Mouse (Mus musculus) adrenal gland (tissue): ENCODE data around the gene Adam15.

ENCODE experiments used
- intact Hi-C: fragments of 180-260 bp; cut with DNase I; formaldehyde crosslinking; loops from one replicate; pipeline ENCODE4 v1.15.1; 2025

Adam15 gene

DNA sequence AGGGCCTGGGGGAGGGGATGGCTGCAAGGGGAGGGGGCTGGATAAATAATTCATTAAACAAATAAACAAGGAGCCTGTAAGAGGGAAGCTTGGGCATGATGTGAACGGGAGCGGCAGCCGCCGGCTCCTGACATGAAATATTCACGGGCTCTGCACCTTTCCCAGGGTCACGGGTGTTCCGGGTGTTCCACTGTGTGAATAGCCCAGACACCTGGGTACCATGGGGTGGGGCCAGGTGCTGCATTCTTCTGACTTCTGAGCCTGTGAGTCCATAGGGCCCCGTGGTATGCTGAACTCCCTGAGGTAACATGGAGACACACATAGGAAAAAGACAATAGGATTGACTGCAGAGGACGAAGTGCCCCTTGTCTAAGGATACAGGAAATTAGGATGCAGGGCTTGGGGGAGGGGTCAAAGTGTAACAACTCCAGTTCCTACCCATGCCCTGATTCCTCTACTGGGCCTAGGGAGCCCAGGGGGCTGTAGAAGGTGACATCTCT is 22.4 kb downstream of the Adam15 start:
- intact Hi-C loops = no loop called here

DNA sequence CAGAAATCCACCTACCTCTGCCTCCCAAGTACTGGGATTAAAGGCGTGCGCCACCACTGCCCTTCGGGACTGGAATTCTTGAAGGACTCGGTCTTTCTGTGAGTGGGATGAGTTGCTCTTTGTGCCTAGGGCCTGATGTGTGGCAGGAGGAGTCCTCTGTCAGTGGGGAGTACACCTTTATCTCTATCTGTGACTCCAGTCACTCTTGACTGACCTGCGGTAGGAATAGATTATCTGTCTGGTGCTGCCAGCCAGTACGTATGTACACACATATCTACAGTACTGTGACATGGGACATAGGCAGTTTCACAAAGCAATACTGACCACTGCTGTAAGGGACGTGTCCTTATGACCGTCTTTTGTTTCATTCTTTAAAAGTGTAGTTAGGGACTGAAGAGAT is 23.9 kb downstream of the Adam15 start:
- intact Hi-C loops = no loop called here

DNA sequence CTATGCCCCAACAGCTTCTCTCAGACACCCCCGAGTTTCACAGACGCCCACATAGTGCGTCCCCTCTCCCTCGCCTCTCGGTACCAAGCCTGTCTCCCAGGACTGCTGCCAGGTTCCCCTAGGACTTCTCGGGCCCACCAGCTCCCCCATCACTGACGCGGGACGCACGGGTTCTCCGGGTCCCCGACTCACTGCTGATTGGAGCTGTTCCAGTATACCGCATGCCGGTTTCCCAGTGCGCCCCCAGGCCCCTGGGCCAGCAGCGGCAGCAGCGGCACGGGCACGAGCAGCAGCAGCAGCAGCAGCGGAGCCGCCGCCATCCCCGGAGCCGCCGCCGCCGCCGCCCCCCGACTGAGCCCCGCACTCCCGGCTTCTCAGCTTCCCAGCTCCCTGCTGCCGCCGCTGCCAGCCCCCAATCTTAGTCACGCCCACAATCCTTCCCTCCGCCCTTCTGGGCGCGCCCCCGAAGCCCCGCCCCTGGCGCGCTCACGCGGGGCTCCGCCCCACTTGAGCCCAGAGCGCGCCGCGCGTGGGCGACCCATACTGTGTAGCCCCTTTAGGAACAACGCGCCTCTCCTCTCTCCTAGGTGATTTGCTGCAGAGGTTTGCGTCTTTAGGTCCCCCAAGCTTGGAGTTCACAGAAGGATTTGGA is 27.2 kb downstream of the Adam15 start, which contains the start of gene Efna3:
Efna3 (minus strand) TSS at position 452 of the 652 bp plus-strand sequence.
- intact Hi-C loops = no loop called here

DNA sequence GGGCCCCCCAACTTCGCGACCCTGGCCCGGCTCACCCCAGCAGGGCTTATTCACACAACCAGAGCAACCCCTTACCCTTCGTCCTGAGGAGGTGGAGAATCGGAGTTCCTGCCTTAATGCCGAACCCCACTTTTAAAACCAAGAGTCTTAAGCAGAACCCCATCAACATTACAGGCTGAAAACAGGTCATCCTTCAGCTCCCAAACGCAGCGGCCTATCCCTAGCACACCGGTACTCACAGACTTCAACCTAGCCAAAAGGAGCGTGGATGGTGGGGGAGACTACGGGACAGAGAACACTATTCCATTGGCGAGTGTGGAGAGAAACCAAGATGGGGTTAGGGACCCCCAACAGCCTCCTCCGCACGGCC is 27.7 kb downstream of the Adam15 start:
- intact Hi-C loops = no loop called here

GRCm38 (mm10) chr3:89321183-89322130 is 28.3 kb downstream of the Adam15 start:
- intact Hi-C loops = no loop called here

DNA sequence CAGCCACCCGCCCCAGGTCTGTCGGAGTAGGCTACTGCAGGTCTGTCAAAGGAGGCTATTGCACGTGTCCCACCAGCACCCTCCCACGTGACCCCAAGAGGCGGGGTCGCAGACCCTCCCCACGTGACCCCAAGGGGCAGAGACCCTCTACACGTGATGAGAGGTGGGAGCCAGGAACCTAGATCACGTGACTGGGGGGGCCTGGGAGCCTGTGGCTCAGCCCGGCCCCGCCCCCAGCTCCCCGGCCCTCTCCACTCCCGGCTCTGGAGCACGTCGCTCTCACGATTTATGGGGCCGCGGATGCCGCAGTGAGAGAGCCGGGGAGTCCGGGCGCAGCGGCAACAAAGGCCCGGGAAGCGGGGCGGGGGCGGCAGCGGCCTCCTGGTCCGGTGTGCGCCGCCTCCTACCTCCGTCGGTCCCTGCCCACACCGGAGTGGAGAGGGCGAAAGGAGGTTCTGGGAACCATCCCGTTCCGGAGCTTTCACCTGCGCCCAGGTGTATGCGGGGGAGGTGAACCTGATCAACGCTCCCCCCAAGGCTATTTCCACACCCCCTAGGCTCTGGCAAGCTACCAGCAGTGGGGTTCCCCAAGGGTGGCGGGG is 29.1 kb downstream of the Adam15 start:
- intact Hi-C loops = no loop called here

- intact Hi-C loops = loop anchor here (5.0 to 10.0 kb wide), 2 partner anchors 33 to 165 kb away; no protein-coding TSS in a partner anchor
These were observed 30.0 kb downstream of the Adam15 start for GRCm38 (mm10) chr3:89319591-89320350.

DNA sequence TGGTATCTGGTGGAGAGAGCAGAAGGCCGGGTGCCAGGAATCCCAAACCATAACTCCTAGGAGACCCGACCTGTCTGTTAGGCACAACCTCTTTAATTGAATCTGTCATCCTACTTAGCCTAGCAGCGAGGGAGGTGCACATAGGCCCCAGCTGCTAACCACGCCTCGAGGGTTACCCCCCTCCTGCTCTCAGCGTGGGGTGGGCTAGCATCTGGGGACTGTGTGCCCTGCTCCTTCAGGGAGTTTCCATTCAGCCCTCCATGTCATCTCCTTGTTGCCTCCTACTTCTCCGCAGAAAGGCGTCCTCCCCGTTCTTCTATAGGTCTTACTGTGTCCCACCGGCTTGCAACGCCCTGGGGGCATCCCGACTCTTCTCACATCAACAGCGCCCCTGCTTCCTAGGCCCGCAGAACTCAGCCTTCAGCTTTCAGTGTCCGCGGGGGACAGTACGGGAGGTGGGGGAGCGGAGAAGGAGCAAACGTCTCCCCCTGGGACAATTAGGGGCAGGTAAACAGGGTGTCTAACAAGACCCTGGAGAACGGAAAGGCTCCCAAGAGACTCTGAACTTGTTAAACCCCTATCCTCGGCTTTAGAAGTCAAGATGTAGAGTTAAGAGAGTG is 30.7 kb downstream of the Adam15 start:
- intact Hi-C loops = loop anchor here (5.0 to 10.0 kb wide), 2 partner anchors 33 to 166 kb away; no protein-coding TSS in a partner anchor

GRCm38 (mm10) chr3:89318316-89318715 is 31.5 kb downstream of the Adam15 start:
- intact Hi-C loops = loop anchor here (5.0 to 10.0 kb wide), 2 partner anchors 34 to 166 kb away; no protein-coding TSS in a partner anchor

- intact Hi-C loops = loop anchor here (5.0 to 10.0 kb wide), 2 partner anchors 35 to 168 kb away; no protein-coding TSS in a partner anchor
These were observed 32.5 kb downstream of the Adam15 start for GRCm38 (mm10) chr3:89317246-89317645.

GRCm38 (mm10) chr3:89316833-89317232 is 33.0 kb downstream of the Adam15 start:
- intact Hi-C loops = loop anchor here (5.0 to 10.0 kb wide), 2 partner anchors 35 to 168 kb away; no protein-coding TSS in a partner anchor

GRCm38 (mm10) chr3:89315930-89316831 is 33.6 kb downstream of the Adam15 start:
- intact Hi-C loops = loop anchor here (5.0 to 10.0 kb wide), 2 partner anchors 36 to 169 kb away; no protein-coding TSS in a partner anchor

DNA sequence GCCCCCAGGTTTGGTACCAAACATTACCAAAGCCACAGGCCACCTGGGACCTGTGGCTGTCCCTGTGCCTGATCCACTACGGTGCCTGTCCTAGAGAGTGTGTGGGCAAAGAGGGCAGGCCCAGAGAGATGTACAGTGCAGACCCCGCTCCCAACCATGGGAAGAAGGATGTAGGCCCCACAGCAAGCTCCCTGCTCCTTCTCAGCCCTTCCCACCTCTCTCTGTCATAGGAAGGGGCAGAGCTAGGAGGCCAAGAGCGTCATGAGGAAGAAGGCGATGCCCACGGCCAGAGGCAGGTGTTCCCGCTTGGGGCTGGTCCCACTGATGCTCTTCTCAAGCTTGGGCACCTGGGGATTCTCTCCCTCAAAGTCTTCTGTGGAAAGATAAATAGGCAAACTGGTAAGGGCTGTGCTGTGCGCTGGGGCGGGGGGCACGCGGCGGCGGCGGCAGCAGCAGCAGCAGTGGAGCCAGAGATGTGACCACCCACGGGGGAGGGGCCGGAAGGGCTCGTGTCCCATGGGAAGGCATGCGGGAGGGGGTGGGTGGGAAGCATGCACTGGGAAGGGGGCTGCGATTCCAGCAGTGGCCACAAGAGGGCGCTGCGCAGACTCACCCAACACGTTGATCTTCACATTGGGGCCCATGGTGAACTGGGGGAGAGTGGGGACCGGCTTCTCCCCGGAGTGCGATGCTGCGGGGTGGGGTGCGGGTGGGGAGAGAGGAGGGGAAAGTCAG is 34.4 kb downstream of the Adam15 start:
- intact Hi-C loops = loop anchor here (5.0 to 10.0 kb wide), 2 partner anchors 37 to 169 kb away; no protein-coding TSS in a partner anchor

DNA sequence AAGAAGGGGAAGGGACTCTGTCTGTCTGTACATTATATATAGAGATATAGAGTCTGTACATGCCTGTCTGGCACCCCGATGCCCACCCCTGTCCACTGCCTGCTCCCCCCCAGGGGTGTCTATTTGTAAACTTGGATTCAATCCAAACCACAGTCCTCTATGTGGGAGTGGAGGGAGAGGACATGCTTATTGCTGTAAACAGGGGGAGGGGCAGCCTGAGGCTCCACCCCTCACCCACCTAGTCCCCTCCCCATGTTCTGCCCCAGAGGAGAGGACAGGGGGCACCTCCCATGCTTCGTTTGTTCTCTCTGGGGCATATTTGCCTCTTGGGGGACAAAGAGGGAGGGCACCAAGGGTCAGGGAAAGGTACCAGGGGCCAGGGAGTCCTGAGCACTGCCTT is 35.0 kb downstream of the Adam15 start:
- intact Hi-C loops = loop anchor here (5.0 to 10.0 kb wide), 2 partner anchors 38 to 170 kb away; no protein-coding TSS in a partner anchor

- intact Hi-C loops = loop anchor here (10.0 kb wide), 1 partner anchor 170 kb away; no protein-coding TSS in a partner anchor
These were observed 35.5 kb downstream of the Adam15 start for GRCm38 (mm10) chr3:89314340-89314739.

DNA sequence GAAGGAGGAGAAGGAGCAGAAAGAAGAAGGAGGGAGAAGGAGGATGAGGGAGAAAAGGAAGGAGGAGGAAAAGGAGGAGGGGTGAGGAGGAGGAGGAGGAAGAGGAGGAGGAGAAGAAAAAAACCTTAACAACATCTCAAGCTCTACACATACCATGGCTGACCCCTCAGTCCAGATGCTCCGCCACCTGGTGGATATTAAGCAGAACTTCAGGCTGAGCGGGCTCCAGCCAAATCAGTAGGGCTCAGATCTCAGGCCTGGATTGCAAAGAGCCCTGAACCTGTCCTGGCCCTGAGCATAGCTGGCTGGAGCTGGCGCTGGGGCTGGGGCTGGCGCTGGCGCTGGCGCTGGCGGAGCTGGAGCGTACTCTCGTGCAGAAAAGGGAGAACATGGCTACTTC is 41.7 kb downstream of the Adam15 start:
- intact Hi-C loops = no loop called here

GRCm38 (mm10) chr3:89305551-89306325 is 44.1 kb downstream of the Adam15 start:
- intact Hi-C loops = no loop called here
